ENCODE assay signal across 24 mouse cellular contexts in the genomic region with DNA sequence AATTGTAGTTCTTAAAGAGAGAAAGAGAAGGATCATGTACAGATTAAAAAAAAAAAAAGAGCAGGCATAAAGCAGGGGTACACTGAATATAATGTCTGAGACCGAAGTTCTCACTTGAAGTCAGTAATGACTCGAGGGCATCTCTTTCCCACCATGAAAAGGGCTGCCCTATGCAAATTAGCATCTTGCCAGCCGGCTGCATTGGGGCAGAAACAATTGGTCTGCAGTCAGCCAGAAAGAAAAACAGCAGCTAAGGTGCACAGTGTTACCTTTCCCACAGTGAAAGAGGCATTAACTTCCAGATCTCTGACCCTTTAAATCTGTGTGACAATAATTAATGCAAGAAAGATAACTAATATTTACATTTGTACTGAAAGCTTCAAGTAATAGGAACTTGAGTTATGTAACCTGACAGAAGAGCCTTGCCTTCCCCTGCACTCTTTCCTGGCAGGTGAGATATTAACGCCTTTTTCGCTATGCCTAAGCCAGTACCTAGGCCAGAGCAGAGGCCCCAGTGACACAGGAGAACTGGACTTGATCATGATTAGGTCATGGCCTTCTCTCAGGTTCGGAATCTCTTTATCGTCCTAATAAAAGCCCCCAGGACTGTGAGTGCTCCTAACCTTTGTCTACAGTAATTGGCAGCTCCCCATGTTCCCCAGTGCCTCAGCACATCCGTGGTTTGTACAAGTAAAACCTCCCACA. TPM values are rescaled to one million over a fixed set of nuclear protein-coding genes. Genes with fewer than 3 reads are reported as not detected.
A peak's percentile ranks its signal among the peaks of the same experiment; 100 is the strongest.
DNase-seq lines count a peak whose midpoint lies in the region; ATAC-seq and TF ChIP-seq lines count a peak whose summit lies in the region.
"Had no signal": no experiment of that assay in that cellular context is flagged by ENCODE, and none has a peak within 500 bp of the region (broad histone marks: within the 10 kb centered on the region; RNA-seq: fewer than 3 reads in every experiment).

No protein-coding gene starts in this region.

- intact Hi-C loops in gastrocnemius, postnatal 14 days (cut with DNase I; ENCODE audit: low total_unique reads) = no loop called here

- ATAC-seq in forebrain, embryonic 13.5 days = peak; percentile 59; the same call in 1 of the 2 replicates
- ATAC-seq: intestine, embryonic 16.5 days; midbrain, embryonic 15.5 days had no signal

- H3K27me3 ChIP-seq in kidney, adult 2 months (replicated peaks; ENCODE audit: control insufficient read depth, insufficient read depth, low read length) = no peaks in the 10 kb centered on the region
- no peaks in the 10 kb centered on the region for H3K27me3 ChIP-seq in forebrain, embryonic 13.5 days
- H3K27me3 ChIP-seq: CH12.LX; midbrain, embryonic 15.5 days; neural tube, embryonic 13.5 days had no signal

- WGBS in kidney, adult 2 months = 27% methylated on average over 8 of the region's 8 CpGs
- 18% methylated on average over 8 of the region's 8 CpGs for WGBS in forebrain, embryonic 13.5 days

- H3K4me3 ChIP-seq in kidney, adult 2 months (ENCODE audit: insufficient read depth, low read depth, low read length) = no peak overlapping the region
- no peak overlapping the region for H3K4me3 ChIP-seq in forebrain, embryonic 13.5 days
- H3K4me3 ChIP-seq: midbrain, embryonic 15.5 days; neural tube, embryonic 13.5 days had no signal

- H3K27ac ChIP-seq in kidney, adult 2 months (ENCODE audit: insufficient read depth, low read depth, low read length) = no peak overlapping the region
- no peak overlapping the region for H3K27ac ChIP-seq in forebrain, embryonic 13.5 days
- H3K27ac ChIP-seq: macrophage; midbrain, embryonic 15.5 days; neural tube, embryonic 13.5 days had no signal

- H3K4me2 ChIP-seq in forebrain, embryonic 13.5 days = no peak overlapping the region
- H3K4me2 ChIP-seq: heart, embryonic 11.5 days; midbrain, embryonic 15.5 days; neural tube, embryonic 13.5 days had no signal

- H3K4me1 ChIP-seq in kidney, adult 2 months (ENCODE audit: control insufficient read depth, insufficient read depth, low read length) = no peaks in the 10 kb centered on the region
- H3K4me1 ChIP-seq in forebrain, embryonic 13.5 days = peaks cover 15% of the 10 kb centered on the region
- H3K4me1 ChIP-seq: midbrain, embryonic 15.5 days had no signal

- TF ChIP-seq POLR2A in kidney, adult 2 months (IDR thresholded peaks at IDR 0.05; ENCODE audit: low read depth, low read length) = no peak

- H3K36me3 ChIP-seq in kidney, adult 2 months (ENCODE audit: control insufficient read depth, insufficient read depth, low read length) = no peaks in the 10 kb centered on the region
- H3K36me3 ChIP-seq in forebrain, embryonic 13.5 days (ENCODE audit: poor library complexity, severe bottlenecking) = no peaks in the 10 kb centered on the region
- H3K36me3 ChIP-seq: midbrain, embryonic 15.5 days; neural tube, embryonic 13.5 days had no signal

- peak; percentile 41 to 60 for DNase-seq in cerebellum, postnatal 14 days
- DNase-seq in cerebellum, adult 9-10 months = no peak
- DNase-seq in kidney, adult 2 months = peak; percentile 36
- DNase-seq in kidney, adult 11 months = no peak
- DNase-seq in kidney, postnatal 10 days = peak; percentile 24
- DNase-seq in gastrocnemius, postnatal 14 days = no peak
- no peak for DNase-seq in ovary, postnatal 36 days (ENCODE audit: low spot score)
- DNase-seq: adrenal gland, postnatal 14 days; gastrocnemius, postnatal 25 days; liver; lung, adult 2 months; thymus, postnatal 4 days had no signal

- H3K9me3 ChIP-seq in forebrain, embryonic 13.5 days (replicated peaks) = no peaks in the 10 kb centered on the region
- H3K9me3 ChIP-seq: midbrain, embryonic 15.5 days; neural tube, embryonic 13.5 days had no signal

- TF ChIP-seq CTCF in kidney, adult 2 months (conservative IDR thresholded peaks at IDR 0.05; ENCODE audit: insufficient read depth, insufficient read length, low read depth, low read length) = no peak

- H3K9ac ChIP-seq in forebrain, embryonic 13.5 days = no peak overlapping the region
- H3K9ac ChIP-seq: midbrain, embryonic 15.5 days; neural tube, embryonic 13.5 days had no signal

RNA-seq across cellular contexts. Expression of gene Hsfy2, which starts 34.2 kb away (rescaled TPM):
- polyA plus RNA-seq in kidney, adult 2 months (2012; rRNA removed) = not detected in 2 replicates
- not detected in 2 replicates for polyA plus RNA-seq in forebrain, embryonic 13.5 days (2015; fragmentation: Nextera tagmentation; extraction: Ambion mirVana)
- not detected for total RNA-seq in gastrocnemius, postnatal 14 days (2021)
- total RNA-seq: adrenal gland, postnatal 14 days; CH12.LX; common myeloid progenitor, adult 5-6 weeks; gastrocnemius, postnatal 25 days; heart, postnatal 25 days; left cerebral cortex, postnatal 10 days had no signal
- polyA plus RNA-seq: embryonic facial prominence, embryonic 14.5 days; heart, embryonic 11.5 days; intestine, embryonic 16.5 days; lung, adult 2 months; macrophage; midbrain, embryonic 15.5 days; neural tube, embryonic 13.5 days; stomach, embryonic 16.5 days had no signal

Comparison
In these comparisons a context has a peak if more than half of its experiments do, and no peak if none do; other contexts are left out.
1. DNase-seq: peak in cerebellum, postnatal 14 days (2 of 2), kidney, adult 2 months (single experiment) and kidney, postnatal 10 days (single experiment); none in cerebellum, adult 9-10 months (single experiment), kidney, adult 11 months (single experiment), gastrocnemius, postnatal 14 days (single experiment) and ovary, postnatal 36 days (single experiment).